Mouse (Mus musculus) adipose tissue, adult 10 weeks (tissue): Measurements from ENCODE around the gene Cryzl1. TPM values are rescaled to one million over a fixed set of nuclear protein-coding genes. Genes with fewer than 3 reads are reported as not detected.

Experiments used
- polyA plus RNA-seq: library from polyadenylated mRNA; stranded (reverse); fragments of 350-450 nt; fragmentation: Illumina TruSeq; extraction: RNeasy Lipid Tissue Mini Kit (QIAGEN cat#74804); gene quantifications from one replicate; pipeline ENCODE4 v1.2.3, GENCODE M21; 2014; ENCODE audit warnings: low read depth, low replicate concordance

Gene Cryzl1
- polyA plus RNA-seq: 38.2 TPM

DNA sequence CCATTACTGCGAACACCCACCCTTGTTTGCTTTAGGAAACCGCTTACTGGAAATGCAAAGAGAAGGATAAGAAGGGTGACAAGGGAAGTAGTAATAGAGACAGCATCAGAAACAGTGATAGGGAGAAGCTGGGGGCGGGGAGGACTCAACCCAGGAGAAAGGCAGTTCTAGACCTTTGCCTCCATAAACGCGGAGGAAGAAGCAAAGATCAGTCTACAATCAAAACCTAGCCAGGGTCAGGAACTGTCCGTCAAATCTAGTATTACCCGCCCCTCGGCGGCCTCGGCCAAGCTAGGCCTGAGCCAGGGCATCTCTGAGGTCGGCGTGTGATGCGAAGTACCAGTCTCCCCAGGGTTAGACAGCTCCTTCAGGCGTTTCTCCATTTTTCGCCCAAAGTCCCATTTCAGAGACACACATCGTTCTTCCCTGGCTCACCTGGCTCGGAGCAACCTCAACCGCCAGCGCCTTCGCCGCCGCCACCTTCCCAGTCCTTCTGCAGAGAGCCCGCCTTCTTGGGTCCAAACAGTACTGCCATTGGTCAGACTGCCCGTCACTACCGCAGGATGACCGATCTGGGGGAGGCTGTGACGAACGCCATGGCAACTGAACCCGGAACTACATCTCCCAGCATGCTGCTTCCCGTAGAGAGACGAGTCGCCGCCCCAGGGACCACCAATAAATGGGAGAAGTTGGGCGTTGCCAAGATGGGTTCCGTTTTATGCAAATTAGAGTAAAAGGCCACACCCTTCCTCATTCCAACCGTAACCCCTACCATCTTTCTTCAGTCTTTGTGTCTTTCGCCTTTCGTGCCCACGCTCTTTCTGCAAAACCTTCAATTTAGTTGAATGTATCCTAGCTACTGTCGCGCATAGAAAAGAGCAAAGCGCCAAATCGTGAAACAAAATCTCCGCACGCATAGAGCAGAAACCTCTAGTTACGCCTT lies at the start of gene Cryzl1:
Gene Cryzl1 (minus strand): TSS at position 853 of the 943 bp plus-strand sequence.

DNA sequence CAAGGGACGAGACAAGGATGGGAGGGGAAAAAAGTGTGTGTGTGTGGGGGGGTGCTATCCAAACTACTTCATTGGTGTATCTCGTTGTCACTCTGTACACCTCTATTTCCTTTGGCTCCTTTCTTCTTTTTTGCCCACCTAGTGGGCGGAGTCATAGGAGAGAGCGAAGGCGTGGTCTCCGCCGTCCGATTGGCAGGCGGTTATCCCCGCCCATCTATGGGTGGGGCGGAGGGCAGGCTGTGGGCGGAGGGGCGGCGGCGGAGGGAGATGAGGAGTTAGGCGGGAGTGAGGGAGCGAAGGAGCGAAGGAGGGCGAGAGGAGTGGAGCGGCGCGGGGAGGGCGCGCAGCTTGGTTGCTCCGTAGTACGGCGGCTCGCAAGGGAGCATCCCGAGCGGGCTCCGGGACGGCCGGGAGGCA lies 299 bp upstream of the Cryzl1 start, which contains the start of gene Itsn1:
Gene Itsn1 (plus strand): TSS at position 216 of the 417 bp plus-strand sequence.

DNA sequence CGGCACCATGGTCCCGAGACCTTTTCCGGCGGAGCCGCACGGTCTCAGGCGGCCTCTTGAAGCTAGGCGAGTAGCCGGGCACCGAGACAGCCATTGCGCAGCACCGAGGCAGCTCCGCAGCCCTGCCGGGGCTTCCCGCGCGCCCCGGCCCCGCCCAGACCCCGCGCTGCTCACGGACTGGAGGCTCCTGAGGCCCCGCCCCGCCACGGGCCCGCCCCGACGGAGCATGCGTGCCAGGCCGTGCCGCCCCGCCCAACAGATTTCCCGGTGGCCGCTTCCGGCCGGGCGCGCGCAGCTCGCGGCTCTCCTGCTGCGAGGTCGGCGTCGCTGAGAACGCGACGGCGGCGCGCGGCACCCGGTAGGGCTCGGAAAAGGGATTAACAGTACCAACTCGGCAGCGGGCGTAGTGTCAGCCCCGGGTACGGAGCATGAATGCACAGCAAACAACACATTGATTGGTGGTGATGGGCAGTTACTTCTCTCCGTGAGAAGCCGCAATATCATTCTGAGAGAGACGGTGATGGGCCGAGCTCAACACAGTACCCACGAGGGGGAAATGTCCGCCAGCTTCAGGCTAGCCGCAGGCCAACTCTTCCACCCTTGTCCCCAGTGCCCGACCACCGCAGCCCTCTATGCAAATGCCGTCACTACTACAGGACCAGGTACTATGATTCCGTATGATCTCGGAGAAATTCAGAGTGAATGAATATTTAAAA lies 40.0 kb downstream of the Cryzl1 start, which contains the start of gene Donson:
Gene Donson (minus strand): TSS at position 152 of the 716 bp plus-strand sequence.

DNA sequence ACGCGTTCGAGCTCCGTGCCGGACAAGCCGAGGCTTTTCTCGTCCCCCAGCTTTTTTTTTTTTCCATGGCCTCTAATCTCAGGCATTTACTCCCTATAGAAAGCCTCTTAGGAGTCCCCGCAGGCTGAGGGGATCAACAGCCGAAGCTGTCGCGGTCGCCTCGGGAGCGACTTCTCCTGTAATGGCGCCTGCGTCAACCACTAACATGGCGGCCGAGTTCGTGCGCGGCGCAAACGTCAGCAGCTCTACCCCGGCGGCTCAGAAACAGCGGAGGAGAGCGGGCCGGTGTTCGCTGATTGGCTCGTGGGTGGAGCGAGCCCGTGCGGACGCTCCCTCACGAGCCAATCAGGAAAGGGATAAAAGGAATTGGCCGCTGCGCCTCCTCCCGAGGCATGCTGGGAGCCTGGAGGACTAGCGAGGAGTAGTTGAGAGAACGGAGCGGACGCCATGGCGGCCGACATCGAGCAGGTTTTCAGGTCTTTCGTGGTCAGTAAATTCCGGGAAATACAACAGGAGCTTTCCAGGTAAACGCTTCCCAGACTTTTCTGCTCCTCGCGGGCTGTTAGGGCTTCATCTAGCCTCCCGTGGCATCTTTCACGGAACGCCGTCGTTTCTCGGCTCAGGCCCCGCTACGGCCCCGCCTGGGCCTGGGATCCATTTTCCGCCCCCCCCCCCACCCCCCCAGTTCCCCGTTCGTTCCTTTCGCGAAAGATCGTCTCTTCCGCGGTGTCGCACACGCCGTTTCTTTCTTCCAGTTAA lies 81.1 kb downstream of the Cryzl1 start, which contains the start of gene Son:
Gene Son (plus strand): TSS at position 46 of the 759 bp plus-strand sequence.

DNA sequence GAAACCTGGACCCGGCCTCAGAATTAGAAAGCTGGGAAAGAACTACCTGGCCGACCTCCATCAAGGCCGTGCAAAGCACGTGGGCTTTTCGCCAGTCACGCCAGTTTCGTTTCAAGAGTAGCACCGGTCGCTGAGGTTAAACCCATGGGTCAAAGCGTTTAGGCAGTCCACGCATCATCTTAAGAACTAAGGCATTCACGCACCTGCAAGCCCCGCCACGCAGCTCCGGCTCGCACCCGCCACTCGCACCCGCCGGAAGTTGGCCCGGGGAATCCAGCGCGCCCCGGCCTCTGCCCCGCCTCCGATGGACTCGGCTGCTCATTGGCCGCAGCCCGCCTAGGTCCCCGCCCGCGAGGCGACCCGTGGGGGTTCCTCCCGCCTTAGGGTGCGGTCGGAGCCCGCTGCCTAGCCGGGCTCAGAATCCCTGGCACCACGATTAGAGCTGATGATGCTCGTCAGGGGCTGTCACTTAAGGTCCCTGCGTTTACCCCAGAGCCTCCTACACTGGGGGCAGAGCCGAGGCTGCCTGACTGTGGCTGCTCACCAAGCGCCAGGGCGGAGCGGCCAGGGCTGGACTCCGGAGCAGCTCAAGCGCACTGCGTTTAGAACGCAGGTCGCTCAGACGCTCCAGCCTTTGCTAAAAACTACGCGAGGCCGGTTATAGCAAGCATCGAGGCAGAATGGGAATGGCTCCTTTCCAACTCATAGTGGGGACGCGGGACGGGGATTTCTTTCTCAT lies 81.9 kb downstream of the Cryzl1 start, which contains the start of gene Gart:
Gene Gart (minus strand): TSS at position 272 of the 739 bp plus-strand sequence.

Other genes starting within 250 kb of the Cryzl1 start
- gene Ifnar1, start 243.7 kb downstream of the Cryzl1 start, polyA plus RNA-seq: 29.5 TPM
- gene Ifngr2, start 181.9 kb downstream of the Cryzl1 start, polyA plus RNA-seq: 67.0 TPM
- gene Tmem50b, start 131.2 kb downstream of the Cryzl1 start, polyA plus RNA-seq: 69.7 TPM
- gene Dnajc28, start 109.9 kb downstream of the Cryzl1 start, polyA plus RNA-seq: 4.9 TPM
- gene Gart, start 82.0 kb downstream of the Cryzl1 start, polyA plus RNA-seq: 38.5 TPM
- 171 TPM for gene Son, start 81.5 kb downstream of the Cryzl1 start, polyA plus RNA-seq
- gene Donson, start 40.2 kb downstream of the Cryzl1 start, polyA plus RNA-seq: 5.6 TPM
- gene Itsn1, start 306 bp upstream of the Cryzl1 start, polyA plus RNA-seq: 29.3 TPM